Mouse (Mus musculus): ENCODE measurements around the gene Dpp9. TPM values are rescaled to one million over a fixed set of nuclear protein-coding genes. Genes with fewer than 3 reads are reported as not detected.

The Dpp9 gene
- polyA plus RNA-seq, 1 experiment from 2014 or later, result 33.6 TPM

DNA sequence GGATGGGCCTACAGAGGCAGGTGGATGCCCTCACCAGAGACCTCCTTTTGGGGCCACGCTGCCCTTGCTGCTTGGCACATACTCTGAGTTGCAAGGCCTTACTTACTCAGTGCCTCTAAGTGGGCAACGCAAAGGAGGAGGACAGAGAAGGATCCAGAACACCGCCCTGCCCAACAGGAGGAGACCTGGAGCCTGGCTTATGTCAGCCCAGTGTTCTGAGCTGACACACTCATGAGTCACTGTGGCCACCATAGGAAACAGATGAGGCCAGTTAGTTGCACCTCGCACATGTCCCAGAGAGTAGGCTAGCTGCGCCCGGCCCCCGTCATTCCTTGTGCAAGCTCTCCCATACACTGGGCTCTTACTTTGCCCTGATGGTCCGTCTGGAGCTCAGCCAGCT lies 16.2 kb downstream of the Dpp9 start:
- H3K36me3 ChIP-seq, result peaks cover 89% of the 10 kb centered on the region
- no peak overlapping the region for H3K4me2 ChIP-seq
- H3K4me1 ChIP-seq, result no peaks in the 10 kb centered on the region
- no peak overlapping the region for H3K4me3 ChIP-seq
- H3K9me3 ChIP-seq, result no peaks in the 10 kb centered on the region
- H3K27me3 ChIP-seq, result no peaks in the 10 kb centered on the region
- no peak for ATAC-seq (ENCODE audit: insufficient number of reproducible peaks, low FRiP score, low TSS enrichment, low read depth)
- no peak overlapping the region for H3K27ac ChIP-seq
- no peak overlapping the region for H3K9ac ChIP-seq
- 90% methylated on average over 8 of the region's 8 CpGs for WGBS

DNA sequence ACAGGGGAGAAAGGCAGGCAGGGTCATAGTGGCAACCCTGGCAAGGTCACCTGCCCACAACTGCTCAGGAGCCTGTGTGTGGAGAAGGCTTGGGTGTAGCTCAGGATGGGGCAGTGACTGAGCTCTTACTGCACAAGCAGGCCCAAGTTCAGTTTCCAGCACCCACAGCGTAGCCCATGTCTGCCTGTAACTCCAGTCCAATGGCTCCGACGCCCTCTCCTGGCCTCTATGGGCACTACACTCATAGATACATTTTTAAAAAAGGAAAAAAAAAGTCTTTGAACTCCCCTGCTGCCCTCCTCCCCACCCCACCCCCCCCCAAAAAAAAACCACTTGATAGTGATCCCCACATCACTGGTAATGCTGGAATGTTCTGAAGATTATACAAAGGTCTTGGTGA lies 17.1 kb downstream of the Dpp9 start:
- H3K9ac ChIP-seq, result no peak overlapping the region
- H3K4me2 ChIP-seq, result no peak overlapping the region
- 68% methylated on average over 3 of the region's 3 CpGs for WGBS
- H3K4me1 ChIP-seq, result no peaks in the 10 kb centered on the region
- ATAC-seq (ENCODE audit: insufficient number of reproducible peaks, low FRiP score, low TSS enrichment, low read depth), result no peak
- H3K36me3 ChIP-seq, result peaks cover 89% of the 10 kb centered on the region
- no peak overlapping the region for H3K4me3 ChIP-seq
- H3K9me3 ChIP-seq, result no peaks in the 10 kb centered on the region
- no peak overlapping the region for H3K27ac ChIP-seq
- H3K27me3 ChIP-seq, result no peaks in the 10 kb centered on the region

DNA sequence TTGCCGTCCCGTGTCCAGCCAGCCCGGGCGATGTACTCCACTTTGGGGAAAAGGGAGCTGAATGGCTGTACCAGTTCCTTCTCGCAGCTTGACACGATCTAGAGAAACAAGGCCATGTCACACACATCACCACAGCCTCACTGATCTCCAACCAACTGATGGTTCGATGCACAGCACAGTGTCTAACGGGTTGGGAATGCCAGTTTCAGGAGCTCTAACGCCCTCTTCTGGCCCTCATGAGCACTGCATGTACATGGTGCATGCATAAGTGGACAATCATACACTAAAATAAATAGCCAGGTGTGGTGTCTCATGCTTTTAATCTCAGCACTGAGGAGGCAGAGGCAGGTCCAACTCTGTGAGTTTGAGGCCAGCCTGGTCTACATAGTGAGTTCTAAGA lies 18.1 kb downstream of the Dpp9 start:
- no peak overlapping the region for H3K9ac ChIP-seq
- no peak overlapping the region for H3K4me2 ChIP-seq
- WGBS, result 86% methylated on average over 9 of the region's 9 CpGs
- H3K9me3 ChIP-seq, result no peaks in the 10 kb centered on the region
- H3K27me3 ChIP-seq, result no peaks in the 10 kb centered on the region
- no peak for ATAC-seq (ENCODE audit: insufficient number of reproducible peaks, low FRiP score, low TSS enrichment, low read depth)
- no peaks in the 10 kb centered on the region for H3K4me1 ChIP-seq
- H3K4me3 ChIP-seq, result no peak overlapping the region
- peaks cover 89% of the 10 kb centered on the region for H3K36me3 ChIP-seq
- no peak overlapping the region for H3K27ac ChIP-seq

DNA sequence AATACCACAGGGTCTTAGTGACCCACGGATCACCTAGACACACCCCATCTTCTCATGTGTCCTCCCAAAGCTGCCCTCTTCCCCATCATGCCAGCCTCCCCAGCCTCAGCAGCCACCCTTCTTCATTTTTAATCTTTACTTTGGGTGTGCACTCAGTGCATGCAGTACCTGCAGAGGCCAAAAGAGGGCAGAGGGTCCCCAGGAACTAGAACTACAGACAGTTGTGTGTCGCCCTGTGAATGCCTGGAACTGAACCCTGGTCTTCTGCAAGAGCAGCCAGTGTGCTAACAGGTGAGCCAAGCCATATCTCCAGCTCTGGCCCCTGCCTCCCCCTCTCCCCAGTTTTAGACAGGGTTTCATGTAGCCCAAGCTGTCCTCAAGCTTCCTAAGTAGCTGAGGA lies 21.8 kb downstream of the Dpp9 start:
- H3K9ac ChIP-seq, result no peak overlapping the region
- 75% methylated on average over 2 of the region's 2 CpGs for WGBS
- no peak for ATAC-seq (ENCODE audit: insufficient number of reproducible peaks, low FRiP score, low TSS enrichment, low read depth)
- no peak overlapping the region for H3K4me3 ChIP-seq
- no peaks in the 10 kb centered on the region for H3K27me3 ChIP-seq
- no peaks in the 10 kb centered on the region for H3K4me1 ChIP-seq
- H3K4me2 ChIP-seq, result no peak overlapping the region
- H3K27ac ChIP-seq, result no peak overlapping the region
- no peaks in the 10 kb centered on the region for H3K9me3 ChIP-seq
- H3K36me3 ChIP-seq, result peaks cover 88% of the 10 kb centered on the region

DNA sequence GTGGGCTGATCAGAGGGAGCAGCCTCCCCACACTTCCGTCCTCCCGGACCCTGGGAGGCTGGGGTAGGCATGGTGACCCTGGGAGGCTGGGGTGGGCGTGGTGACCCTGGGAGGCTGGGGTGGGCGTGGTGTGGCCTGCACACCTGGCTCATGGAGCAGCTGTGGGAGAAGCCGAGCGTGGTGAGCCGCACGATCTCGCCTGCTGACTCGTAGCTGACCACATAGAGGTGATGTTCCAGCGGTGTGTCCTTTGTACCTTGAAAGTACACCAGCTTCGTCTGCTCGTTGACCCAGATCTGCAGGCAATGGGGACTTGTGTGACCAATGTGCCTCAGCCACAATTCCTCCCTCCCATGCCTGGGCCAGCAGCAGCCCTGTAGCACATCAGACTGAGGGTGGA lies 23.9 kb downstream of the Dpp9 start:
- Histone ChIP-seq H3K9ac (no peak overlapping the region), H3K4me2 (no peak overlapping the region), H3K4me1 (no peaks in the 10 kb centered on the region), H3K36me3 (peaks cover 94% of the 10 kb centered on the region), H3K4me3 (no peak overlapping the region), H3K27me3 (no peaks in the 10 kb centered on the region), H3K27ac (no peak overlapping the region), H3K9me3 (no peaks in the 10 kb centered on the region)
- 90% methylated on average over 13 of the region's 13 CpGs for WGBS
- no peak for ATAC-seq (ENCODE audit: insufficient number of reproducible peaks, low FRiP score, low TSS enrichment, low read depth)

DNA sequence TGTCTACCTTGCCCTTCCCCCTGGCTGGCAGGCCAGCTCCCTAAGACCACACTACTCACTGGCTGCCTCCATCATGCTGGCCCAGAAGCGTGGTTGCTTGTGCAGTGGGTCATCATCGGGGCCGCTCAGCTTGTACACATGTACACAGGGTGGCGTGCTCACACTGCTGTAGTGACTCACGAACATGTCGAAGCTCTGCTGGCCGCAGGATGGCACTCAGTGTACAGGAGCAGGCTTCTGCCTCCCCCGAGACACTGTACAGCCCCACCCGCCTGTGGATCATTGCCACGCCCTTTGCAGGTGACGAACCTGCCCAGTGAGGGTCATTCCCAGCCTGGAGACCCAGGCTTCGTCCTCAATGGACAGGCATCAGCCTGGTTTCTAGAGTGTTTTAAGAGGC lies 24.3 kb downstream of the Dpp9 start:
- WGBS, result 91% methylated on average over 12 of the region's 12 CpGs
- H3K9ac ChIP-seq, result no peak overlapping the region
- no peak overlapping the region for H3K4me2 ChIP-seq
- no peak overlapping the region for H3K27ac ChIP-seq
- no peak overlapping the region for H3K4me3 ChIP-seq
- H3K27me3 ChIP-seq, result no peaks in the 10 kb centered on the region
- H3K9me3 ChIP-seq, result no peaks in the 10 kb centered on the region
- ATAC-seq (ENCODE audit: insufficient number of reproducible peaks, low FRiP score, low TSS enrichment, low read depth), result no peak
- H3K4me1 ChIP-seq, result no peaks in the 10 kb centered on the region
- H3K36me3 ChIP-seq, result peaks cover 98% of the 10 kb centered on the region

DNA sequence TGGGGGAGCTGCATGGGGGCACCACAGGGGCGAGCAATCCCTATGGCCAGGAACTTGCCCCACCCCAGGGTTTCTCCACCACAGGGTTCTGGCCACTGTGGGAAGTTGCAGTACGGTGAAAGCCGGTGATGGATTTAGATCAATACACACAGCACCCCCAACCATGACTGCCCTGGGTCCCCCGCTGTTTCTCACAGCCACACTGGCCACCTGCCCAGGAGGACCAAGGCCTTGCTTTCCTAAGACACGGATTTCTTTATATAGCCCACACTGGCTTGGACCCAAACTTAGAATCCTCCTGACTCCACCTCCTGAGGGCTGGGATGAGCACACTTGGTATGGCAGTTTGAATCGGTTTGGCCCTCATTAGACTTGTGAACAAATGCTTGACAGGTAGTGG lies 27.4 kb downstream of the Dpp9 start:
- no peak overlapping the region for H3K9ac ChIP-seq
- no peaks in the 10 kb centered on the region for H3K27me3 ChIP-seq
- H3K4me1 ChIP-seq, result no peaks in the 10 kb centered on the region
- no peak overlapping the region for H3K4me3 ChIP-seq
- peaks cover 94% of the 10 kb centered on the region for H3K36me3 ChIP-seq
- no peaks in the 10 kb centered on the region for H3K9me3 ChIP-seq
- WGBS, result 88% methylated on average over 6 of the region's 6 CpGs
- no peak overlapping the region for H3K27ac ChIP-seq
- no peak overlapping the region for H3K4me2 ChIP-seq
- ATAC-seq (ENCODE audit: insufficient number of reproducible peaks, low FRiP score, low TSS enrichment, low read depth), result no peak

DNA sequence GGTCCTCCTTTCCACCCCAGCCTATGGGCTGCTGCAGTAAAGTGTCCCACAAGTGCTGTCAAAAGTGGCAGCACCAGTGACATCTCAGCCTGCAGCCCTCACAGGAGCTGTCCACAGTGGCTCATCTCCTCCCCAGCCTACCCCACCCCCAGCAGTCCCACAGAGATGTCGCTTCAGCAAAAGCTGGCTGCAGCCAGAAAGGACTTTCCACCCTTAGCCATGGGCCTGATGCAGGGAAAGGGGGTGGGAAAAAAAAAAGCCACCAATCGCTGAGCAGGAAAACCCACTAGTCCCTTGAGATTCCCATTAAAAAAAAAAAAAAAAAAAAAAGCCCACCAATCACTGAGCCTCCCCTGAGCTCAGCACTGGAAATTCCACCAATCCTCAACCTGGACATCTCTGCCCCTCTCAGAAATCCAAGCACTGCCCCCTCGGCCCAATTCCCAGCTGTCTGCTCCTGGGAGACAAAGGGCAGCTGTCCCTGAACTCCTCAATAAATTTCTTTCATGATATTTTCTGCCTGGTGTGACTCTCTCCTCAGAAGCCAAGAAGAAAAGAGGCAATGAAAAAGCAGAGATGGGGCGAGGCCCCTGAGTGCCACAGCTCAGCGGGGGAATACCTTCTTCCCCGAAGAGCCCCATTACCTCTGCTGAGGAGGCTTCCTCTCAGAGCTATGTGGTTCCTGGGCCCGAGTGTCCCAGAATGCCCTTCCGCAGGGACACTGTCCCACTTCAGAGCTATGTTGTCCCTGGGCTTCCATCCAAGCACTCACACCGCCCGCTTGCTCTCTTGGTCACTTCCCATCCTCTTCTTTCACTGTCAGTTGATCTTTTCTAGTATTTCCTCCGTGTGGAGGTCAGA lies 33.2 kb downstream of the Dpp9 start:
- Histone ChIP-seq H3K27ac (peak overlapping the region; percentile 74), H3K27me3 (no peaks in the 10 kb centered on the region), H3K36me3 (peaks cover 59% of the 10 kb centered on the region), H3K4me3 (no peak overlapping the region), H3K9ac (no peak overlapping the region), H3K4me2 (no peak overlapping the region; the same call in 1 of the 2 replicates), H3K9me3 (no peaks in the 10 kb centered on the region), H3K4me1 (peaks cover 25% of the 10 kb centered on the region)
- 41% methylated on average over 11 of the region's 11 CpGs for WGBS
- peak; percentile 53; the same call in 1 of the 2 replicates for ATAC-seq (ENCODE audit: insufficient number of reproducible peaks, low FRiP score, low TSS enrichment, low read depth)

DNA sequence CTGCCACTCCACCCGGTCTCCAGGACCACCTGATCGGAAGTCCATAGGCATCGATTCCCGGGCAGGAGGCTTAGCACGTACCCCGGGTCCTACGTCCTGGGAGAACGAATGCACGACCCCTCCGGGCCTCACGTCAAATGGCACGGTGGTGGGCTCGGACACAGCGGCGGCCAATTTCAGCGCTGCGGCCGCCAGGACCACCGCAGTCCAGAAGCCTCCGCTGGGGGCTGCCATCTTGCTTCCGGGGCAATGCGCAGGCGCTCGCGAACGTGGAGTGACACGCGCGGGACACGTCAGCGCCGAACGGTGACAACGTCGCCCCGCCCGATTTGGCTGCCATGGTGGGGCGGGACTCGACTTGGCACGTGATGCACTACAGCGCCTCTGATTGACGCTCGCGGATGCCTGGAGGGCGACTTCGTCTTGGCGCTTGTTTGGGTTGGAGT lies 35.0 kb downstream of the Dpp9 start, which contains the start of gene Mydgf:
Mydgf (minus strand) TSS at position 263 of the 446 bp plus-strand sequence.
- Histone ChIP-seq H3K4me3 (peak within 1 kb of the TSS; percentile 92), H3K36me3 (peaks cover 59% of the 10 kb centered on the region), H3K27me3 (no peaks in the 10 kb centered on the region), H3K9me3 (no peaks in the 10 kb centered on the region), H3K27ac (peak within 1 kb of the TSS; percentile 84), H3K9ac (peak within 1 kb of the TSS; percentile 72), H3K4me2 (peak within 1 kb of the TSS; percentile 83), H3K4me1 (peaks cover 25% of the 10 kb centered on the region)
- under 1% methylated on average over 46 of the region's 47 CpGs for whole genome bisulfite sequencing
- peak; percentile 82 for ATAC-seq (ENCODE audit: insufficient number of reproducible peaks, low FRiP score, low TSS enrichment, low read depth)

DNA sequence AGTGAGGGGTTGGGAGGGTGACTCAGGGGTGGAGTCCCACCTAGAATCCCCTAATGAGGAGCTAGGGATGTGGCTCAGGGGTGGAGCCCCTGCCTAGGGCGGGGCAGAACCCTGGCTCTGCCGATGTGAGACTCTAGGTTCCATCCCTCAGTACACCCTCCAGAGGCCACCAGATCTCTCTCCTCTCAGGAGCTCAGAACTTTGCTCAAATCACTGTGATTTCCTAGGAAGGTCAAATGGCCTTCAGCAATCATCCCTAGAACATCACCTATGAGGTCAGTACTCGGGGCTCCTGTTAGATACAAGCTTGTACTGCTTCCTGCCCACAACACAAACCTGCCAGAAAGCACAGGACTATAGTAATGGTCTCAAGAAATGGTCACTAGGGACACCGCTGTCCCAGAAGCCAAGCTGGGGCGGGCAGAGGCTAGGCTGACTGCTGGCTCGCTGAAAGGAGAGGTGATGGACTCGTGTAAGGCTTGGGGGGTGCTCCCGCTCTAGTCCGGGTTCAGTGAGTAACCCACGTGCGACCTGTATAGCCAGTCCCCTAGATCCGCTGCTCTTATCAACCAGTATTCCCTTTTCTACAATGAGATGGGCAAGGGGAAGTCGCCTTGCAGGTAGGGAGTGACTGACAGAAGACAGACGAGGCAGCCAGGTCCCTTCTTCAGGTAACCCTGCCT lies 35.6 kb downstream of the Dpp9 start:
- Histone ChIP-seq H3K4me2 (peak overlapping the region; percentile 83), H3K27me3 (no peaks in the 10 kb centered on the region), H3K4me1 (peaks cover 25% of the 10 kb centered on the region), H3K36me3 (peaks cover 56% of the 10 kb centered on the region), H3K27ac (peak overlapping the region; percentile 84), H3K9me3 (no peaks in the 10 kb centered on the region), H3K4me3 (peak overlapping the region; percentile 92), H3K9ac (peak overlapping the region; percentile 72)
- peak; percentile 7; the same call in 1 of the 2 replicates for ATAC-seq (ENCODE audit: insufficient number of reproducible peaks, low FRiP score, low TSS enrichment, low read depth)
- 2% methylated on average over 14 of the region's 14 CpGs for WGBS

DNA sequence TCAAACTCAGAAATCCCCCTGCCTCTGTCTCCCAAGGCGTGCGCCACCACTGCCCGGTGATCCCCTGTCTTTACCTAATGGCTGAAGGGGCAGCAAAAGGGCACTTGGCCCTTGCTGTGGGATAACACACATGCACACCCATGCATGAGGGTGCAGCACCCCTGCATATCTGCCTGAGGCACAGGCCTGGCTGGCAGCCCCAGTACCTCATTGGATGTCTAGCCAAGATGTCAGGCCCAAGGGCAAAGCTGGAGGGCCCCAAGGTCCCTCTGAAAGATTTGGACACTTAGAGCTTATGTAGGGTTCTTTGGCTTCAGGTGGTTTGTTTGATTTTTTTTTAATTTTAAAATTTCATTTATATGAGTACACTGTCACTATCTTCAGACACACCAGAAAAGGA lies 43.3 kb downstream of the Dpp9 start:
- no peak for ATAC-seq (ENCODE audit: insufficient number of reproducible peaks, low FRiP score, low TSS enrichment, low read depth)
- no peak overlapping the region for H3K4me2 ChIP-seq
- no peaks in the 10 kb centered on the region for H3K27me3 ChIP-seq
- H3K4me3 ChIP-seq, result no peak overlapping the region
- H3K4me1 ChIP-seq, result no peaks in the 10 kb centered on the region
- no peak overlapping the region for H3K27ac ChIP-seq
- peaks cover 68% of the 10 kb centered on the region for H3K36me3 ChIP-seq
- H3K9me3 ChIP-seq, result no peaks in the 10 kb centered on the region
- no peak overlapping the region for H3K9ac ChIP-seq
- WGBS, result 100% methylated on average over 3 of the region's 3 CpGs

DNA sequence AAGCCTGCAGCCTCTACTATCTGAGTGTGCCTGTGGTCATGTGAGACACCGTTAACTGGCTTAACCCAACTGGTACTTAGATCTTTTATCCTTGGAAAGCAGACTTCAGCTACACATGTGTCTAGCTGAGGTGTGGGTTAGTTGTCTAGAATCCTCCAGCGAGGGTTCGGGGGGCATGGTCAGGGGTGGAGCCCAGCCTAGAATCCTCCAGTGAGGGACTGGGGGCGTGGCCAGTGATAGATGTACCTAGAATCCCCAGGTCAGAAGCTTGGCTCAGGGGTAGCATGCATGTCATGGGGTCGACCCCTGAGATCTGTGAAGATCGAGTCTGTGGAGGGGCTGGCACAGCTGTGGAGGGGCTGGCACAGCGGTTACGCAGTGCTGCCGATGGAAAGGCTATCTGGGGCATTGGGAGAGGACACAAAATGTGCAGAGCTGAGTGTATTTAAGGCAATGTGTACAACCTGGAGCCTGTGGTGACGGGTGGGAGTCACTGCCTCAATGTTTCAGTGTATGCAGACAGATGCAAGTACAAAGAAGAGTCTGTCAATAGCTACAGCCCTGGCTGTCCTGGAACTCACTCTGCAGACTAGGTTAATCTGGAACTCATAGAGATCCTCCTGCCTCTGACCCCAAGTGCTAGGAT lies 45.2 kb downstream of the Dpp9 start:
- no peak for ATAC-seq (ENCODE audit: insufficient number of reproducible peaks, low FRiP score, low TSS enrichment, low read depth)
- peaks cover 49% of the 10 kb centered on the region for H3K36me3 ChIP-seq
- no peak overlapping the region for H3K4me3 ChIP-seq
- no peaks in the 10 kb centered on the region for H3K27me3 ChIP-seq
- WGBS, result 53% methylated on average over 10 of the region's 10 CpGs
- H3K27ac ChIP-seq, result no peak overlapping the region
- no peak overlapping the region for H3K4me2 ChIP-seq
- H3K4me1 ChIP-seq, result no peaks in the 10 kb centered on the region
- H3K9ac ChIP-seq, result no peak overlapping the region
- H3K9me3 ChIP-seq, result no peaks in the 10 kb centered on the region
